9 mouse cellular contexts compared by ENCODE assay signal in the genomic region with DNA sequence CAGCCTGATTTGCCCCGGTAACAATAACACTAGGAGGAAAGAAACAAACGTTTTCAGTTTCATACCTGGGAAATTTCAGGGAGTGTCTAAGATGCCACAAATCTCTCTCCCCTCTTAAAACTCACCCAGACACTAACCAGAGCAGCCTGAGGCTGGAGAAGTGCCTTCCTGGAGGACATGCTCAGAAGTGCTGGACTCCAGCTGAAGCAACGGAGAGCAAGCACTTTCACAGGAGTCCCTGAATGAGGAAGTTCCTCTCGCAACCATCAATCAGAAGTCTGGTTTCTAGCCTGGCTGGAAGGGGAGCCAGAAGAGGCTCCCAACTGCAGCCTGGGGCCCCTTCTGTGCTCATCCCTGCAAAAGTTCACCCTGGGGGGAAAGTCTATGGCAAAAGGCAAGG.
DNase-seq lines count a peak whose midpoint lies in the region; ATAC-seq and TF ChIP-seq lines count a peak whose summit lies in the region.
"Had no signal": no experiment of that assay in that cellular context is flagged by ENCODE, and none has a peak within 500 bp of the region (broad histone marks: within the 10 kb centered on the region; RNA-seq: fewer than 3 reads in every experiment).

No protein-coding gene starts in this region.

- no peak overlapping the region for H3K9ac ChIP-seq in hindbrain, embryonic 11.5 days (ENCODE audit: low read depth, low read length)
- H3K9ac ChIP-seq in CH12.LX (ENCODE audit: insufficient read depth, low read depth): peak overlapping the region; percentile 51
- no peak overlapping the region for H3K9ac ChIP-seq in embryonic facial prominence, embryonic 13.5 days
- no peak overlapping the region for H3K9ac ChIP-seq in forebrain, embryonic 14.5 days (ENCODE audit: low read length)

- peaks cover 2% of the 10 kb centered on the region; the same call in 1 of the 2 replicates for H3K79me2 ChIP-seq in CH12.LX (replicated peaks; ENCODE audit: control insufficient read depth, extremely low read depth, insufficient read depth, poor library complexity, severe bottlenecking)

- no peak for DNase-seq in hindbrain, embryonic 10.5 days (ENCODE audit: low spot score)
- DNase-seq in hindbrain, embryonic 11.5 days (ENCODE audit: low spot score): no peak
- peak; percentile 54 for DNase-seq in CH12.LX (ENCODE audit: extremely low read depth)
- no peak for DNase-seq in ovary, postnatal 36 days (ENCODE audit: low spot score)
- no peak for DNase-seq in c-Kit-positive CD71-positive TER-119-positive erythroid progenitor cells, embryonic 14.5 days (ENCODE audit: low spot score)
- DNase-seq in forebrain, embryonic 14.5 days (ENCODE audit: low spot score): no peak
- DNase-seq: right cerebral cortex, postnatal 25 days had no signal

- in situ Hi-C loops in CH12.LX (cut with MboI; ENCODE audit: low pct_ligation_motif_present, low pct_unique_long_range_greater_than_20kb, low sequenced_read_pairs): no loop called here

- H3K4me3 ChIP-seq in hindbrain, embryonic 10.5 days: no peak overlapping the region
- H3K4me3 ChIP-seq in hindbrain, embryonic 11.5 days (ENCODE audit: low read depth, low read length): no peak overlapping the region
- peak overlapping the region; percentile 21 to 45 (median 21) for H3K4me3 ChIP-seq in CH12.LX (replicated peaks in 1 of 3; ENCODE audit: low read depth in 2 of 3, low read length in 2 of 3, poor library complexity in 1 of 3)
- H3K4me3 ChIP-seq in embryonic facial prominence, embryonic 13.5 days: no peak overlapping the region
- peak overlapping the region; percentile 71 for H3K4me3 ChIP-seq in megakaryocyte, embryonic 14.5 days (replicated peaks)
- H3K4me3 ChIP-seq in forebrain, embryonic 14.5 days (ENCODE audit: low read depth, low read length): no peak overlapping the region

- no peak for TF ChIP-seq CTCF in CH12.LX (conservative IDR thresholded peaks at IDR 0.05 in 1 of 2, IDR thresholded peaks at IDR 0.05 in 1 of 2; ENCODE audit: low read depth in 2 of 2, low read length in 2 of 2)

- peak; percentile 43; the same call in 1 of the 2 replicates for TF ChIP-seq POLR2A in CH12.LX (IDR thresholded peaks at IDR 0.05; ENCODE audit: low read depth, low read length)

- dilution Hi-C loops in CH12.LX (cut with MboI; ENCODE audit: extremely low pct_ligation_motif_present, extremely low pct_unique_long_range_greater_than_20kb, low sequenced_read_pairs): no loop called here

- H3K9me3 ChIP-seq in hindbrain, embryonic 10.5 days: no peaks in the 10 kb centered on the region
- no peaks in the 10 kb centered on the region for H3K9me3 ChIP-seq in hindbrain, embryonic 11.5 days (ENCODE audit: control insufficient read depth, low read length)
- H3K9me3 ChIP-seq in CH12.LX (replicated peaks; ENCODE audit: low read length): no peaks in the 10 kb centered on the region
- no peaks in the 10 kb centered on the region for H3K9me3 ChIP-seq in embryonic facial prominence, embryonic 13.5 days
- no peaks in the 10 kb centered on the region for H3K9me3 ChIP-seq in megakaryocyte, embryonic 14.5 days
- H3K9me3 ChIP-seq in forebrain, embryonic 14.5 days (replicated peaks; ENCODE audit: control insufficient read depth, low read length): no peaks in the 10 kb centered on the region

- no peak for TF ChIP-seq RAD21 in CH12.LX (IDR thresholded peaks at IDR 0.05; ENCODE audit: low read depth, low read length)

- peaks cover 49% of the 10 kb centered on the region for H3K4me1 ChIP-seq in hindbrain, embryonic 10.5 days (replicated peaks)
- H3K4me1 ChIP-seq in hindbrain, embryonic 11.5 days (replicated peaks; ENCODE audit: control insufficient read depth, insufficient read depth, low read length): no peaks in the 10 kb centered on the region
- H3K4me1 ChIP-seq in CH12.LX (ENCODE audit: control insufficient read depth in 1 of 2, insufficient read depth in 2 of 2): peaks cover 6 to 39% of the 10 kb centered on the region in 2 experiments
- H3K4me1 ChIP-seq in embryonic facial prominence, embryonic 13.5 days: peaks cover 23% of the 10 kb centered on the region
- H3K4me1 ChIP-seq in megakaryocyte, embryonic 14.5 days: peaks cover 66% of the 10 kb centered on the region
- peaks cover 20% of the 10 kb centered on the region for H3K4me1 ChIP-seq in forebrain, embryonic 14.5 days (ENCODE audit: control insufficient read depth, insufficient read depth, low read length)

- WGBS in hindbrain, embryonic 10.5 days: 42% methylated on average over 4 of the region's 4 CpGs
- 39% methylated on average over 4 of the region's 4 CpGs for WGBS in hindbrain, embryonic 11.5 days
- 48% methylated on average over 4 of the region's 4 CpGs for WGBS in embryonic facial prominence, embryonic 13.5 days
- 59% methylated on average over 4 of the region's 4 CpGs for WGBS in forebrain, embryonic 14.5 days

- ATAC-seq in hindbrain, embryonic 11.5 days (ENCODE audit: low FRiP score): no peak
- no peak for ATAC-seq in embryonic facial prominence, embryonic 13.5 days (ENCODE audit: insufficient number of reproducible peaks, insufficient read depth, low FRiP score, low TSS enrichment, low read depth)
- ATAC-seq in forebrain, embryonic 14.5 days: no peak

- H3K27me3 ChIP-seq in hindbrain, embryonic 10.5 days (ENCODE audit: insufficient read depth, poor library complexity, severe bottlenecking): no peaks in the 10 kb centered on the region
- no peaks in the 10 kb centered on the region for H3K27me3 ChIP-seq in hindbrain, embryonic 11.5 days (ENCODE audit: control insufficient read depth, insufficient read depth, low read length)
- H3K27me3 ChIP-seq in CH12.LX (replicated peaks): no peaks in the 10 kb centered on the region
- H3K27me3 ChIP-seq in embryonic facial prominence, embryonic 13.5 days: no peaks in the 10 kb centered on the region
- H3K27me3 ChIP-seq in megakaryocyte, embryonic 14.5 days (replicated peaks): no peaks in the 10 kb centered on the region
- H3K27me3 ChIP-seq in forebrain, embryonic 14.5 days (replicated peaks; ENCODE audit: control insufficient read depth, insufficient read depth, low read length): no peaks in the 10 kb centered on the region

- TF ChIP-seq EP300 in CH12.LX (IDR thresholded peaks at IDR 0.05; ENCODE audit: low read length): no peak

- no peak overlapping the region for H3K4me2 ChIP-seq in hindbrain, embryonic 11.5 days (replicated peaks; ENCODE audit: low read depth, low read length)
- peak overlapping the region; percentile 80 for H3K4me2 ChIP-seq in CH12.LX (ENCODE audit: insufficient read depth, low read depth, poor library complexity, severe bottlenecking)
- no peak overlapping the region for H3K4me2 ChIP-seq in embryonic facial prominence, embryonic 13.5 days
- no peak overlapping the region for H3K4me2 ChIP-seq in forebrain, embryonic 14.5 days (ENCODE audit: low read length)

- peak overlapping the region; percentile 59 for H3K27ac ChIP-seq in hindbrain, embryonic 10.5 days
- H3K27ac ChIP-seq in hindbrain, embryonic 11.5 days (ENCODE audit: low read depth, low read length): no peak overlapping the region
- no peak overlapping the region for H3K27ac ChIP-seq in CH12.LX (ENCODE audit: insufficient read depth, low read depth)
- H3K27ac ChIP-seq in embryonic facial prominence, embryonic 13.5 days: 0 out of 2 replicates have a peak overlapping the region, but pooled peaks have one; percentile 16
- no peak overlapping the region for H3K27ac ChIP-seq in forebrain, embryonic 14.5 days (ENCODE audit: low read depth, low read length)

- no peaks in the 10 kb centered on the region for H3K36me3 ChIP-seq in hindbrain, embryonic 10.5 days
- no peaks in the 10 kb centered on the region for H3K36me3 ChIP-seq in hindbrain, embryonic 11.5 days (ENCODE audit: control insufficient read depth, insufficient read depth, low read length)
- peaks cover 0 to 2% of the 10 kb centered on the region in 2 experiments for H3K36me3 ChIP-seq in CH12.LX (replicated peaks in 1 of 2; ENCODE audit: control insufficient read depth in 1 of 2, insufficient read depth in 1 of 2, low read length in 1 of 2)
- no peaks in the 10 kb centered on the region for H3K36me3 ChIP-seq in embryonic facial prominence, embryonic 13.5 days
- no peaks in the 10 kb centered on the region for H3K36me3 ChIP-seq in megakaryocyte, embryonic 14.5 days (replicated peaks; ENCODE audit: low read length)
- no peaks in the 10 kb centered on the region for H3K36me3 ChIP-seq in forebrain, embryonic 14.5 days (ENCODE audit: control insufficient read depth, insufficient read depth, low read length)

TF ChIP-seq in CH12.LX, 34 proteins besides CTCF, POLR2A, EP300 and RAD21:
- no peak for TF ChIP-seq USF1 (IDR thresholded peaks at IDR 0.05; ENCODE audit: low read depth, low read length)
- TF ChIP-seq KAT2A (IDR thresholded peaks at IDR 0.05; ENCODE audit: insufficient replicate concordance, low read length): no peak
- 0 out of 2 replicates have a peak, but pooled peaks have one; percentile 26 for TF ChIP-seq MEF2A (IDR thresholded peaks at IDR 0.05; ENCODE audit: borderline replicate concordance, low read depth, low read length)
- peak; percentile 62; the same call in 1 of the 2 replicates for TF ChIP-seq ELF1 (IDR thresholded peaks at IDR 0.05; ENCODE audit: low read depth, low read length)
- TF ChIP-seq IRF4 (IDR thresholded peaks at IDR 0.05; ENCODE audit: low read depth, low read length): 0 out of 2 replicates have a peak, but pooled peaks have one; percentile 28
- TF ChIP-seq BHLHE40 (IDR thresholded peaks at IDR 0.05; ENCODE audit: low read depth, low read length): no peak
- TF ChIP-seq GABPA (IDR thresholded peaks at IDR 0.05; ENCODE audit: insufficient replicate concordance, low read depth, low read length): no peak
- no peak for TF ChIP-seq TBP (conservative IDR thresholded peaks at IDR 0.05; ENCODE audit: low read depth, low read length)
- TF ChIP-seq USF2 (conservative IDR thresholded peaks at IDR 0.05; ENCODE audit: low read depth, low read length): no peak

Comparison
In these comparisons a context has a peak if more than half of its experiments do, and no peak if none do; other contexts are left out.
1. H3K27ac ChIP-seq: peak in hindbrain, embryonic 10.5 days (single experiment) and embryonic facial prominence, embryonic 13.5 days (single experiment); none in hindbrain, embryonic 11.5 days (single experiment), CH12.LX (single experiment) and forebrain, embryonic 14.5 days (single experiment).
2. H3K4me3 ChIP-seq: peak in CH12.LX (3 of 3) and megakaryocyte, embryonic 14.5 days (single experiment); none in hindbrain, embryonic 10.5 days (single experiment), hindbrain, embryonic 11.5 days (single experiment), embryonic facial prominence, embryonic 13.5 days (single experiment) and forebrain, embryonic 14.5 days (single experiment).